Mouse (Mus musculus) bone marrow macrophage, adult 2 months (primary cell): Measurements from ENCODE around the gene Ttll3.

ENCODE experiments used
- CTCF ChIP-seq: IDR thresholded peaks from 2 replicates; pipeline ENCODE4 v1.5.1; 2012; ENCODE audit warnings: low read depth, mild to moderate bottlenecking, low read length, moderate library complexity
- POLR2A ChIP-seq: IDR thresholded peaks from 2 replicates; pipeline ENCODE4 v1.6.1; 2012; ENCODE audit warnings: mild to moderate bottlenecking, low read depth, low read length, borderline replicate concordance

DNA sequence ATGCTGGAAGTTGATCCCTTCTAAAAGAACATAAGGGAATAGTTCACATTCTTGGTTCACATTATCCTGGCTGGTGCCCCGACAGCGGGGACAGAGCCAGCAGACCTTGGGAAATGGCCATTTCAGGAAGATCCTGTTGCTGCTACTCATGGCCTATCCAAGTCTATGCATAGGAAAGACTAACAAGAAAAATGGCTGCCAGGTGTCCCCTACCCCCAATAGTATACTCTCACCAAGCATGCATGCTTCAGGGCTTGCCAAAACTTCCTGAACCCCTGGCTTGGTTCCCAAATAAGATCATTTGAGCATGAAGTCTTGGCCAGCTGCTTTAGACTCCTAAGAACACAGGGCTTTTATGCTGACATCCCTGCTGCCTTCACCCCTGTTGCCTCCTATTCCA is 62.8 kb downstream of the Ttll3 start:
- no peak for TF ChIP-seq CTCF
- TF ChIP-seq POLR2A = no peak
